Mouse (Mus musculus) neural tube, embryonic 11.5 days (tissue): ENCODE measurements at regions not wholly inside any gene's neighbourhood (a gene's known extent, or its start where the extent isn't known, plus 50 kb on each side); places are given as distances from the start of the nearest gene placed in this dataset.

Experiments used
- ATAC-seq: fragments of 200-750 bp; cut with Nextera tagmentation; 2 replicates; pipeline ENCODE4 v1.8.0; 2017; ENCODE audit warnings: moderate number of reproducible peaks, mild to moderate bottlenecking, moderate TSS enrichment, moderate library complexity; ENCODE audit not compliant: insufficient read depth, low FRiP score, low TSS enrichment
- DNase-seq: peaks from one replicate; pipeline ENCODE4 v3.0.0-alpha.2; 2015; ENCODE audit warnings: low spot score
- H3K27ac ChIP-seq: fragments of 300-500 bp; sonication (generic); 2 replicates; pipeline ENCODE4 v1.5.1; 2014; ENCODE audit warnings: low read depth, mild to moderate bottlenecking, low read length
- H3K27me3 ChIP-seq: fragments of 300-500 bp; sonication (generic); 2 replicates; pipeline ENCODE4 v1.6.1; 2014; ENCODE audit warnings: mild to moderate bottlenecking, low read length, mixed read lengths; ENCODE audit not compliant: control insufficient read depth, insufficient read depth
- H3K36me3 ChIP-seq: fragments of 300-500 bp; sonication (generic); 2 replicates; pipeline ENCODE4 v1.6.1; 2014; ENCODE audit warnings: mild to moderate bottlenecking, low read length, moderate library complexity, mixed read lengths; ENCODE audit not compliant: control insufficient read depth, insufficient read depth
- H3K4me1 ChIP-seq: fragments of 300-500 bp; sonication (generic); 2 replicates; pipeline ENCODE4 v1.6.1; 2014; ENCODE audit warnings: low read length, mixed read lengths; ENCODE audit not compliant: control insufficient read depth, insufficient read depth
- H3K4me2 ChIP-seq: fragments of 300-500 bp; sonication (generic); 2 replicates; pipeline ENCODE4 v1.6.1; 2014; ENCODE audit warnings: low read depth, mild to moderate bottlenecking, moderate library complexity
- H3K4me3 ChIP-seq: fragments of 300-500 bp; sonication (generic); 2 replicates; pipeline ENCODE4 v1.5.1; 2014; ENCODE audit warnings: low read depth, low read length
- H3K9ac ChIP-seq: fragments of 300-500 bp; sonication (generic); 2 replicates; pipeline ENCODE4 v1.6.1; 2014; ENCODE audit warnings: mild to moderate bottlenecking, low read length
- H3K9me3 ChIP-seq: fragments of 300-500 bp; sonication (generic); 2 replicates; pipeline ENCODE4 v1.6.1; 2016; ENCODE audit warnings: low read length; ENCODE audit not compliant: control insufficient read depth
- WGBS: fragments of 180-500 bp; shearing (Covaris S2); extraction: QIAGEN DNeasy Blood & Tissue Kit; methylation state at CpG from one replicate; pipeline ENCODE4 v1.1.7; 2014; 5-methylcytosine and 5-hydroxymethylcytosine counted together

DNA sequence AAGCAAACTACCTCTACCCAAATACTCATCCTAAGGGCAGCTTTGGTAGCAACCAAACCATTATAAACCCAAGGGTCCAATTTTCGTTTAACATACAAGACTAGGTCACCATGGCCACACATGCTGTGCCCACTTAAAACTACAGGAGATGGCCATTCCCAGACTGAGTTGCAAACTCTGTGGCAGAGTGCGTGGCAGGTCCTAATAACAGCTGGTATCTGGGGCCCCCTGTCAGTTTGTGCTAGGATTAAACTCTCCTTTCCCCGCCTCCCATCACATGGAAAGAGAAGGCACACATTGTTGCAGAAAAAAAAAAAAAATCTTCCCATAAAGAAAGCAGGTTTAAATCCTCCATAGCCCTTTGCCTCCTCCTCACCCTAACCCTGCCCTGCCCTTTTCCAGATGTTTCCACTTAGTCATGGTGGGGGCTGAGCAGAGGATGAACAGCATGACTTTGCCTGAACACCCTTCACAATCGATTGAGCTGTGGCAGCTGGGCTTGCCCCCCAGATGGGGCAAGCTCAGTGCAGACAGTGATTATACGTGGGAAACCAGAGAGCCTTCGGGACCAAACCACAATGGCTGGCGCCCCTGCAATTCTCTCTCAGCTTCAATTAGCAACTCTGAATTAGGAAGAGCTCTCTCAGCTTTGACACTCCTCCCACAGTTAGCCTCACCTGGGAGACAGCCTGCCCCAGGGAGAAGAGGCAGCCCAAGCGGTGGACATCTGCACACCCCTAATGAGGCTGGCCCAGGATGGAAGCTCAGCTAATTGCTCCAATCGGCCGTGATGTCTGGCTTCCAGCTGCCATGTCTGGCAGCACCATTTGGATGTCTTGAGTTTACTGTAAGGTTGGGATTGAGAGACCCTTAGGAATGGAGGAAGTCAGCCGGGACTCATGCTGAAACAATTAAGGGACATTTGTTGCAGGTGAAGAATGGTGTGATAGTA is 365.9 kb downstream of the Tns1 start:
- Histone ChIP-seq H3K27me3 (no peaks in the 10 kb centered on the region), H3K4me2 (no peak overlapping the region), H3K36me3 (no peaks in the 10 kb centered on the region), H3K4me3 (no peak overlapping the region), H3K27ac (no peak overlapping the region), H3K9me3 (no peaks in the 10 kb centered on the region), H3K9ac (no peak overlapping the region), H3K4me1 (peaks cover 7% of the 10 kb centered on the region; the same call in 1 of the 2 replicates)
- WGBS = 33% methylated on average over 11 of the region's 11 CpGs
- peak; percentile 38; the same call in 1 of the 2 replicates for ATAC-seq
- peak; percentile 62 for DNase-seq

DNA sequence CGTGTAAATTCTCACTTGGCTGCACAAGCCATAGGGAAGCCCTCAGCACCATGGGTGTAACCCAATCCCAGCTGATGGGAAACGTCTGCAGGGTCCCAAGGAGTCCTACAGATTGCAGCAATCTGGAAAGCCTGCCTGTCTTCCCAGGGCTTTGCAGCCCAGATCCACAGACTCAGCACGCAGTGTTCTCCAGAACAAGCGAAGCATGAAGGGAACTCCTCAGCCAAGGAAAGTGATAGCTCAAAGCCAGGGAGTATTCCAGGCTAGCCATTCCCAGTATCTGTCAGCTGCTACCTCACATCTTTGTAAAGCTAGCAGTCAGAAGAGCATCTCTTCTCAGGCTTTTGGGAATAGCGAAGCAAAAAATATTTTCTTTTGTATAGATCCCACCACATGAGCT is 368.5 kb downstream of the Tns1 start:
- Histone ChIP-seq H3K4me1 (peaks cover 7% of the 10 kb centered on the region; the same call in 1 of the 2 replicates), H3K9me3 (no peaks in the 10 kb centered on the region), H3K27me3 (no peaks in the 10 kb centered on the region), H3K27ac (no peak overlapping the region), H3K36me3 (no peaks in the 10 kb centered on the region), H3K4me3 (no peak overlapping the region), H3K9ac (no peak overlapping the region), H3K4me2 (no peak overlapping the region)
- 56% methylated on average over 5 of the region's 5 CpGs for WGBS
- DNase-seq (no peak), ATAC-seq (no peak)

DNA sequence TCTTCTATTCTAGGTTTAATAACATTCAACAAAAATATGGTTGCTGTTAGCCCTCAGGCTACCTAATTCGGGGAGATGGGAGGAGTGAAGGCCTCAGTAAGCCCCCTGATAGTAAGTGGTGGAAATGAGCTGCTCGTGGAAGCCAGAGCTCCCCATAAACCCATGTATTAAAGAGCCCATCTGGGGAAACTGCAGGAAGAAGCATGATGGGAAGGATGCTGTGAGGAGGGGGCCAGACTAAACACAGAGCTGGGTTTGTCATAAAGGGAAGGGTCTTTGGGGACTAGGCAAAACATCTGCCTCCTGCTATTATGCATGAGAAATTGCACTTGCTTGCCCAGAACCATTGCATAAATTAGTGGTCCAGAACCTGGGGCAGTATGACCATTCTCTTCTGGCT is 369.3 kb downstream of the Tns1 start:
- H3K9me3 ChIP-seq = no peaks in the 10 kb centered on the region
- ATAC-seq (no peak), DNase-seq (no peak)
- H3K4me2 ChIP-seq = no peak overlapping the region
- H3K36me3 ChIP-seq = no peaks in the 10 kb centered on the region
- no peak overlapping the region for H3K4me3 ChIP-seq
- H3K27ac ChIP-seq = no peak overlapping the region
- WGBS = 73% methylated on average over 2 of the region's 2 CpGs
- H3K9ac ChIP-seq = no peak overlapping the region
- peaks cover 7% of the 10 kb centered on the region; the same call in 1 of the 2 replicates for H3K4me1 ChIP-seq
- no peaks in the 10 kb centered on the region for H3K27me3 ChIP-seq

DNA sequence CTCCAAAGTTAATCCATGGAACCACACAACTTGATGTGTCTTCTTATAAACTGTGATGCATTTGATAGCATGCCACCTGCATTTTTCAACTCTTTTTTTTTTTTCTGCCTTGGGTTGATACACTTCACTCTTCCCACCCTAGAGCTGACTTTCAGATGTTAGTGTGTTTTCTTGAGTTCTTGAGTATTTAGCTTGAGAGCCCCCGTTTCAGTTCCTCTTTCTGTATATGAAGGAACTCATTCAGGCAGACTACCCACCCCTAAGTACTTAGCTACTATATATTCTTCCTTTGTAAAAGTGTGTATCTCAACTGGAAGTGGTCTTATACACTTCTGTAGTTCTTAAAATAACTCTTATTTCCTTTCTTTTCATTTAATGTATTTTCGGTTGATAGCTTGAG is 371.1 kb downstream of the Tns1 start:
- no peaks in the 10 kb centered on the region for H3K9me3 ChIP-seq
- WGBS = 88% methylated on average over 2 of the region's 2 CpGs
- H3K4me3 ChIP-seq = no peak overlapping the region
- H3K9ac ChIP-seq = no peak overlapping the region
- no peaks in the 10 kb centered on the region for H3K27me3 ChIP-seq
- H3K36me3 ChIP-seq = no peaks in the 10 kb centered on the region
- no peak overlapping the region for H3K4me2 ChIP-seq
- no peaks in the 10 kb centered on the region; the same call in 1 of the 2 replicates for H3K4me1 ChIP-seq
- no peak for ATAC-seq
- H3K27ac ChIP-seq = no peak overlapping the region
- no peak for DNase-seq

DNA sequence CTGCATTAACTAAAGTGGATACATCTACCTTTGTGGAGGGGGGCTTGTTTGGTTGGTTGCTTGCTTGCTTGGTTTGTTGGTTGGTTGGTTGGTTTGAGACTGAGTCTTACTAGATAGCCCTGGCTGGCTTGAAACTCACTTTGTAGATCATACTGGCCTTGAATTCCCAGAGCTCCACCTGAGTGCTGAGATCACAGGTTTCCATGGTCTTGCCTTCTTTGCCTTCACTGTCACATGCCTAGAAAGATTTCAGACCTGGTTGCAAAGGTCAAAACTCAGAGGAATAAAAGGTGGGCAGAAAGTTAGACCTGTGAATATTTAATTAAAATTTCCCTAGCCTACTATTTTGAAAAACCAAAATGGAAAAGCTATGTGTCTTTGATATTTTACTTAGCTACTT is 375.5 kb downstream of the Tns1 start:
- no peaks in the 10 kb centered on the region for H3K9me3 ChIP-seq
- no peak overlapping the region for H3K4me3 ChIP-seq
- H3K4me1 ChIP-seq = peaks cover 7% of the 10 kb centered on the region; the same call in 1 of the 2 replicates
- H3K27ac ChIP-seq = no peak overlapping the region
- no peaks in the 10 kb centered on the region for H3K36me3 ChIP-seq
- no peak for DNase-seq
- no peak overlapping the region for H3K9ac ChIP-seq
- no peak overlapping the region for H3K4me2 ChIP-seq
- H3K27me3 ChIP-seq = no peaks in the 10 kb centered on the region
- no peak for ATAC-seq

DNA sequence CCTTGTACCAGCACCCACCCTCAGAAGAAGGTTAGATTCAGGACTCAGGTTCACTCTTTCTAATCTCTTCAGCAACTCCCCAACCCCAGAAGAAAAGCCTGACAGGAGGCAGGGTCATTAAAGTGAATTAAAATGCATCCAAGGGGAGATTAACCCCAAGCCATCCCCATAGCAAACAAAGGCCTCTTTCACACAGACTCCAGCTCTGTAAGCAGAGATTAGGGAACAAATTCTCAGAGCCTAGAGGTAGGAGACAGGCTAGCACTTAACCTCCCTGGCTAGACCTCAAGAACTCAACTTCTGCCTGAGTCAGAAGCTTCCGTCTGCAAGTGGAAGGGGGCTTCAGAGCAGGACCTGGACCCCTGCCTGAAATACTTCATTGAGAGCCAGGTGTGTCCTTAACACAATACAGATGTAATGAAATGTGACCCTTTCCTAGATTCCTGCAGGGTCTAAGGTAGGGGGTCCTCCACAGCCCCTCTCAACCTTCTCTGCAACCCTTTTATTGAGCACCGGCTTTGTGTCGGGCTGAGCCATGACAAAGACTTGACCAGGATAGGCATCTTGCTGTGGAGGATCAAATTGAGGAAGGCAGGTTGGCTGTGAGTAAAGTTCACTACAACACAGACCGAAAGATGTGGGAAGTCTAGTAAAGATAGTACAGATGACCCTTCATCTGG is 379.6 kb downstream of the Tns1 start:
- Histone ChIP-seq H3K4me3 (no peak overlapping the region), H3K27me3 (no peaks in the 10 kb centered on the region), H3K36me3 (no peaks in the 10 kb centered on the region), H3K9me3 (no peaks in the 10 kb centered on the region), H3K4me1 (peaks cover 10% of the 10 kb centered on the region; the same call in 1 of the 2 replicates), H3K27ac (no peak overlapping the region), H3K9ac (no peak overlapping the region), H3K4me2 (no peak overlapping the region)
- 0 out of 2 replicates have a peak, but pooled peaks have one; percentile 27 for ATAC-seq
- 59% methylated on average over 4 of the region's 4 CpGs for WGBS
- no peak for DNase-seq

DNA sequence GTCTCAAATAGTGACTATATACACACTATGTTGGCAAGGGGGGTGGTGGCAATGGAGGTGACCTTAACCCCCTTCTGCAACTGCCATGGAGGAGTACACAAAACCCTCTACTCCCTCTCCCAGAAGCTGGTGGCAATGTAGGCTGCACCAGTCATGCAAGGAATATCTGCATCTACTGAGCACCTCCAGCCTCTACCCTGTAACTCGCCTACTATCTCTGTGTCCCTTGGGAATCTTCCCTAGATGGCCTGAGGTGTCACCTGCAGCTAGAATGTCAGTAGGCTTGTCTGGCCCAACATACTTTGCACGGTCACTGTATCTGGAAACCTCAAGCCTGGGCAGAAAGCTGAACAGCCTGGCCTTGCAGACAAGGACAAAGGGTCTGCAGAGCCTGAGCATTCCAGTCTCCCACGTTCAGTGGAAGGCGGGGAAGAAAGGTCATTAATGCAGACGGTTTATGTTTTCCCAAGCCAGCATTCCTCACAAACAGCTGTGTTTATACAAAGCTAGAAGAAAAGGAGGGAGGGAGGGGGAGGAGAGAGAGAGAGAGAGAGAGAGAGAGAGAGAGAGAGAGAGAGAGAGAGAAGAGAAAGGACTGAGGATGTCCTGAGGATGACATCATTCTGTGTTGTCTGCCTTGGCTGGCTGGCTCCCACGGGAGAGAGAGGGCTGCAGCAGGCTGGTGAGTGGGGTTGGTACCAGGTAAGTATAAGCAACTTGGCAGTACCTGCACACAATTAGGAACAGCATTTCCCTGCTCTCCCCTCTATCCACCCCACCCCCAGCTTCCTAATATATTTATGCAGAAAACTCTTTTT is 380.3 kb downstream of the Tns1 start:
- WGBS = 22% methylated on average over 6 of the region's 6 CpGs
- DNase-seq = peak; percentile 41
- ATAC-seq = peak; percentile 58; the same call in 1 of the 2 replicates
- no peak overlapping the region for H3K9ac ChIP-seq
- peaks cover 10% of the 10 kb centered on the region; the same call in 1 of the 2 replicates for H3K4me1 ChIP-seq
- 0 out of 2 replicates have a peak overlapping the region, but pooled peaks have one; percentile 39 for H3K27ac ChIP-seq
- no peak overlapping the region for H3K4me3 ChIP-seq
- H3K36me3 ChIP-seq = no peaks in the 10 kb centered on the region
- no peak overlapping the region for H3K4me2 ChIP-seq
- H3K27me3 ChIP-seq = no peaks in the 10 kb centered on the region
- H3K9me3 ChIP-seq = no peaks in the 10 kb centered on the region

DNA sequence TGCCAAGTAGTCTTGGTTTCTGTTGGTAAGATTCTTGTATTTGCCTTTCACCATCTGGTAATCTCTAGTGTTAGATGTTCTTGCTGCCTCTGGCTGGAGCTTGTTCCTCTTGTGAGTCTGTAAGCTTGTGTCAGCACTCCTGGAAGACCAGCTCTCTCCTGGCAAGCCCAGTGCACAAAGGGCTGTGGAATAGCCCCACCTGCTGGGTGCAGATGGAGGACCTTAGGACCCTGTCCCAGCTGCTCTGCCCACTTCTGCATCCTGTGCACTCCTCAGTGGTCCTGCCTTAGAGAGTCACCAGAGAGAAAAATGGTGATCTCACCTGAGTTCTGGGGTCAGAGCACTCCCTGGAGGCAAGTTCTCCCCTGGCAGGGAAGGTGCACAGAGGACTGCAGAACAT is 387.2 kb downstream of the Tns1 start:
- Histone ChIP-seq H3K27me3 (no peaks in the 10 kb centered on the region), H3K9me3 (no peaks in the 10 kb centered on the region), H3K4me3 (no peak overlapping the region), H3K27ac (no peak overlapping the region), H3K36me3 (no peaks in the 10 kb centered on the region), H3K4me2 (no peak overlapping the region), H3K4me1 (no peaks in the 10 kb centered on the region), H3K9ac (no peak overlapping the region)
- peak; percentile 44 for DNase-seq
- ATAC-seq = no peak
